ENCODE assay signal across 9 mouse cellular contexts in the genomic region with DNA sequence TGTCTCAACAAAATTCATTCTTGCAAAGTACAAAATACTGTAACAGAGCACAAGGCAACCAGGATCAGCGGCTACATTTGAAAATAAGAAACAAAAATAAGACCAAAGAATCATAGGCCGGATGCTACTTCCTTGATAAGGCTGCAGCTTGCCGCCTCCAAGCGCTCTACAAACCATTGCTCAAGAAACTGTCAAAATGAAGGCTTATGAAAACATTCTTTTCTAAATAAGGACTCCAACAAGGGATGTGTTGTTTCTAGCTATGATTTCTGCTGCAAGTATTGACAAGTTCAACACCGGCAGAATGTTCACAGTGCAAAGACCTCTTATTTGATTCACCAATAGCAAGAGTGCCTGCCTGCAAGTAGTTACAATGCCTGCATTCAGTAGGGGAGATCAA. TPM values are rescaled to one million over a fixed set of nuclear protein-coding genes. Genes with fewer than 3 reads are reported as not detected.
DNase-seq lines count a peak whose midpoint lies in the region; ATAC-seq and TF ChIP-seq lines count a peak whose summit lies in the region.
"Had no signal": no experiment of that assay in that cellular context is flagged by ENCODE, and none has a peak within 500 bp of the region (broad histone marks: within the 10 kb centered on the region; RNA-seq: fewer than 3 reads in every experiment).

No protein-coding gene starts in this region.

- DNase-seq in CH12.LX (ENCODE audit: extremely low read depth) = no peak
- no peak for DNase-seq in forebrain, embryonic 14.5 days (ENCODE audit: low spot score)
- DNase-seq in limb, embryonic 14.5 days (ENCODE audit: low spot score) = peak; percentile 44
- no peak for DNase-seq in left cerebral cortex, postnatal 14 days (ENCODE audit: low spot score in 2 of 2)

- H3K4me3 ChIP-seq in erythroblast, embryonic 14.5 days (replicated peaks) = peak overlapping the region; percentile 98
- H3K4me3 ChIP-seq in CH12.LX (replicated peaks in 1 of 3; ENCODE audit: low read depth in 2 of 3, low read length in 2 of 3, poor library complexity in 1 of 3) = peak overlapping the region; percentile 78 to 95 (median 94)
- H3K4me3 ChIP-seq in forebrain, embryonic 14.5 days (ENCODE audit: low read depth, low read length) = peak overlapping the region; percentile 97
- peak overlapping the region; percentile 95 for H3K4me3 ChIP-seq in limb, embryonic 14.5 days (replicated peaks; ENCODE audit: low read length)
- peak overlapping the region; percentile 99 for H3K4me3 ChIP-seq in stomach, embryonic 15.5 days (replicated peaks)

- TF ChIP-seq CTCF in CH12.LX (conservative IDR thresholded peaks at IDR 0.05 in 1 of 2, IDR thresholded peaks at IDR 0.05 in 1 of 2; ENCODE audit: low read depth in 2 of 2, low read length in 2 of 2) = no peak

- H3K36me3 ChIP-seq in erythroblast, embryonic 14.5 days (ENCODE audit: control insufficient read depth) = peaks cover 24% of the 10 kb centered on the region
- H3K36me3 ChIP-seq in CH12.LX (replicated peaks in 1 of 2; ENCODE audit: control insufficient read depth in 1 of 2, insufficient read depth in 1 of 2, low read length in 1 of 2) = peaks cover 0 to 13% of the 10 kb centered on the region in 2 experiments
- H3K36me3 ChIP-seq in forebrain, embryonic 14.5 days (ENCODE audit: control insufficient read depth, insufficient read depth, low read length) = no peaks in the 10 kb centered on the region
- H3K36me3 ChIP-seq in limb, embryonic 14.5 days (ENCODE audit: control insufficient read depth, insufficient read depth, low read length) = no peaks in the 10 kb centered on the region
- no peaks in the 10 kb centered on the region for H3K36me3 ChIP-seq in stomach, embryonic 15.5 days

- H3K27ac ChIP-seq in CH12.LX (ENCODE audit: insufficient read depth, low read depth) = no peak overlapping the region
- no peak overlapping the region for H3K27ac ChIP-seq in forebrain, embryonic 14.5 days (ENCODE audit: low read depth, low read length)
- no peak overlapping the region for H3K27ac ChIP-seq in limb, embryonic 14.5 days (replicated peaks; ENCODE audit: low read depth, low read length)
- H3K27ac ChIP-seq in stomach, embryonic 15.5 days = peak overlapping the region; percentile 97

- WGBS in forebrain, embryonic 14.5 days = 40% methylated on average over 5 of the region's 5 CpGs
- 47% methylated on average over 5 of the region's 5 CpGs for WGBS in limb, embryonic 14.5 days
- WGBS in stomach, embryonic 15.5 days = 20% methylated on average over 5 of the region's 5 CpGs

- dilution Hi-C loops in CH12.LX (cut with MboI; ENCODE audit: extremely low pct_ligation_motif_present, extremely low pct_unique_long_range_greater_than_20kb, low sequenced_read_pairs) = no loop called here

- no peaks in the 10 kb centered on the region for H3K27me3 ChIP-seq in erythroblast, embryonic 14.5 days (ENCODE audit: control insufficient read depth)
- no peaks in the 10 kb centered on the region for H3K27me3 ChIP-seq in CH12.LX (replicated peaks)
- H3K27me3 ChIP-seq in forebrain, embryonic 14.5 days (replicated peaks; ENCODE audit: control insufficient read depth, insufficient read depth, low read length) = no peaks in the 10 kb centered on the region
- no peaks in the 10 kb centered on the region for H3K27me3 ChIP-seq in limb, embryonic 14.5 days (ENCODE audit: control insufficient read depth, insufficient read depth, low read length)
- H3K27me3 ChIP-seq in stomach, embryonic 15.5 days (replicated peaks) = no peaks in the 10 kb centered on the region
- H3K27me3 ChIP-seq: Patski had no signal

- peaks cover 70% of the 10 kb centered on the region for H3K4me1 ChIP-seq in erythroblast, embryonic 14.5 days (ENCODE audit: control insufficient read depth)
- H3K4me1 ChIP-seq in CH12.LX (ENCODE audit: control insufficient read depth in 1 of 2, insufficient read depth in 2 of 2) = peaks cover 5 to 36% of the 10 kb centered on the region in 2 experiments; a peak in 3 of 4 replicates
- H3K4me1 ChIP-seq in forebrain, embryonic 14.5 days (ENCODE audit: control insufficient read depth, insufficient read depth, low read length) = peaks cover 17% of the 10 kb centered on the region
- H3K4me1 ChIP-seq in limb, embryonic 14.5 days (ENCODE audit: control insufficient read depth, insufficient read depth, low read length) = peaks cover 7% of the 10 kb centered on the region
- H3K4me1 ChIP-seq in stomach, embryonic 15.5 days = no peaks in the 10 kb centered on the region

- TF ChIP-seq EP300 in CH12.LX (IDR thresholded peaks at IDR 0.05; ENCODE audit: low read length) = no peak

- TF ChIP-seq POLR2A in CH12.LX (IDR thresholded peaks at IDR 0.05; ENCODE audit: low read depth, low read length) = no peak
- TF ChIP-seq POLR2A in limb, embryonic 14.5 days (IDR thresholded peaks at IDR 0.05; ENCODE audit: borderline replicate concordance, extremely low read depth, insufficient read depth, insufficient read length) = no peak

- TF ChIP-seq RAD21 in CH12.LX (IDR thresholded peaks at IDR 0.05; ENCODE audit: low read depth, low read length) = no peak

- H3K4me2 ChIP-seq in CH12.LX (ENCODE audit: insufficient read depth, low read depth, poor library complexity, severe bottlenecking) = peak overlapping the region; percentile 91
- H3K4me2 ChIP-seq in forebrain, embryonic 14.5 days (ENCODE audit: low read length) = peak overlapping the region; percentile 63
- peak overlapping the region; percentile 56 for H3K4me2 ChIP-seq in limb, embryonic 14.5 days (replicated peaks; ENCODE audit: low read depth, low read length, severe bottlenecking)
- H3K4me2 ChIP-seq in stomach, embryonic 15.5 days = peak overlapping the region; percentile 62

- ATAC-seq in erythroblast, adult 5-6 weeks (replicated peaks; ENCODE audit: low FRiP score, poor library complexity, severe bottlenecking) = no peak
- no peak for ATAC-seq in forebrain, embryonic 14.5 days
- no peak for ATAC-seq in limb, embryonic 14.5 days (ENCODE audit: low FRiP score, low read depth)
- ATAC-seq in stomach, embryonic 15.5 days (ENCODE audit: insufficient read depth, low FRiP score, low read depth) = no peak
- no peak for ATAC-seq in megakaryocyte-erythroid progenitor cell, adult 5-6 weeks (replicated peaks; ENCODE audit: low FRiP score, low TSS enrichment, poor library complexity, severe bottlenecking)

- H3K79me2 ChIP-seq in CH12.LX (replicated peaks; ENCODE audit: control insufficient read depth, extremely low read depth, insufficient read depth, poor library complexity, severe bottlenecking) = peaks cover 43% of the 10 kb centered on the region

- in situ Hi-C loops in CH12.LX (cut with MboI; ENCODE audit: low pct_ligation_motif_present, low pct_unique_long_range_greater_than_20kb, low sequenced_read_pairs) = loop anchor here (10.0 kb wide), 1 partner anchor 50 kb away; no protein-coding TSS in a partner anchor

- H3K9me3 ChIP-seq in erythroblast, embryonic 14.5 days (ENCODE audit: control insufficient read depth, low read length) = no peaks in the 10 kb centered on the region
- no peaks in the 10 kb centered on the region for H3K9me3 ChIP-seq in CH12.LX (replicated peaks; ENCODE audit: low read length)
- no peaks in the 10 kb centered on the region for H3K9me3 ChIP-seq in forebrain, embryonic 14.5 days (replicated peaks; ENCODE audit: control insufficient read depth, low read length)
- no peaks in the 10 kb centered on the region for H3K9me3 ChIP-seq in limb, embryonic 14.5 days (ENCODE audit: control insufficient read depth, low read length)
- no peaks in the 10 kb centered on the region for H3K9me3 ChIP-seq in stomach, embryonic 15.5 days

- intact Hi-C loops in left cerebral cortex, postnatal 14 days (cut with DNase I) = loop anchor here (2.0 to 5.0 kb wide), 2 partner anchors 38 to 122 kb away; partner anchors contain the start of gene Ociad1

- peak overlapping the region; percentile 90 for H3K9ac ChIP-seq in CH12.LX (ENCODE audit: insufficient read depth, low read depth)
- peak overlapping the region; percentile 92 for H3K9ac ChIP-seq in forebrain, embryonic 14.5 days (ENCODE audit: low read length)
- 0 out of 2 replicates have a peak overlapping the region, but pooled peaks have one; percentile 84 for H3K9ac ChIP-seq in limb, embryonic 14.5 days (ENCODE audit: low read depth, low read length, severe bottlenecking)
- no peak overlapping the region for H3K9ac ChIP-seq in stomach, embryonic 15.5 days

TF ChIP-seq in CH12.LX, 34 proteins besides CTCF, POLR2A, EP300 and RAD21 (continues in another document):
- no peak for TF ChIP-seq MXI1 (IDR thresholded peaks at IDR 0.05; ENCODE audit: low read depth, low read length)

RNA-seq across cellular contexts. Expression of gene Fryl, which starts 1.8 kb away (rescaled TPM):
- 21.8 and 30.4 TPM in 2 replicates for polyA plus RNA-seq in erythroblast, embryonic 14.5 days (2012)
- total RNA-seq in erythroblast, adult 5-6 weeks (2015; ENCODE audit: low replicate concordance) = 635 and 792 TPM in 2 replicates
- 1,411 and 1,492 TPM in 2 replicates for total RNA-seq in erythroblast, adult 5-6 weeks (2017; ENCODE audit: low replicate concordance)
- 31.3 and 35.0 TPM in 2 replicates for total RNA-seq in CH12.LX (2012; rRNA removed)
- total RNA-seq in CH12.LX (2014; rRNA removed) = 23.2 and 23.8 TPM in 2 replicates
- 32.6 and 38.4 TPM in 2 replicates for polyA plus RNA-seq in CH12.LX (2012; ENCODE audit: insufficient read length, low read depth)
- polyA plus RNA-seq in forebrain, embryonic 14.5 days (2014; fragmentation: Nextera tagmentation; extraction: Ambion mirVana) = 32.4 and 35.6 TPM in 2 replicates
- polyA plus RNA-seq in limb, embryonic 14.5 days (2012; rRNA removed) = 26.1 and 26.4 TPM in 2 replicates
- 26.7 TPM in 2 replicates for polyA plus RNA-seq in limb, embryonic 14.5 days (2014; fragmentation: Nextera tagmentation; extraction: Ambion mirVana)
- polyA plus RNA-seq in stomach, embryonic 15.5 days (2015; fragmentation: Nextera tagmentation; extraction: Ambion mirVana) = 33.4 TPM in 2 replicates
- total RNA-seq in megakaryocyte-erythroid progenitor cell, adult 5-6 weeks (2014; fragmentation: Nextera tagmentation) = 96.9 and 132 TPM in 2 replicates
- 45.9 and 90.8 TPM in 2 replicates for total RNA-seq in megakaryocyte-erythroid progenitor cell, adult 5-6 weeks (2017)
- 10 to 100 TPM; 48.3 to 49.7 TPM for total RNA-seq in left cerebral cortex, postnatal 14 days (2021)

RNA-seq across cellular contexts. Expression of gene Ociad1, which starts 37.9 kb away (rescaled TPM):
- 8.0 and 11.4 TPM in 2 replicates for polyA plus RNA-seq in erythroblast, embryonic 14.5 days (2012)
- total RNA-seq in erythroblast, adult 5-6 weeks (2015; ENCODE audit: low replicate concordance) = 69.2 and 94.7 TPM in 2 replicates
- 103 and 137 TPM in 2 replicates for total RNA-seq in erythroblast, adult 5-6 weeks (2017; ENCODE audit: low replicate concordance)
- total RNA-seq in CH12.LX (2012; rRNA removed) = 153 and 164 TPM in 2 replicates
- 292 and 359 TPM in 2 replicates for total RNA-seq in CH12.LX (2014; rRNA removed)
- polyA plus RNA-seq in CH12.LX (2012; ENCODE audit: insufficient read length, low read depth) = 285 and 329 TPM in 2 replicates
- 196 and 211 TPM in 2 replicates for polyA plus RNA-seq in forebrain, embryonic 14.5 days (2014; fragmentation: Nextera tagmentation; extraction: Ambion mirVana)
- polyA plus RNA-seq in limb, embryonic 14.5 days (2012; rRNA removed) = 147 and 171 TPM in 2 replicates
- 137 and 144 TPM in 2 replicates for polyA plus RNA-seq in limb, embryonic 14.5 days (2014; fragmentation: Nextera tagmentation; extraction: Ambion mirVana)
- 249 and 252 TPM in 2 replicates for polyA plus RNA-seq in stomach, embryonic 15.5 days (2015; fragmentation: Nextera tagmentation; extraction: Ambion mirVana)
- total RNA-seq in megakaryocyte-erythroid progenitor cell, adult 5-6 weeks (2014; fragmentation: Nextera tagmentation) = 223 and 270 TPM in 2 replicates
- total RNA-seq in megakaryocyte-erythroid progenitor cell, adult 5-6 weeks (2017) = 192 and 410 TPM in 2 replicates
- 100 to 1,000 TPM; 389 to 400 TPM for total RNA-seq in left cerebral cortex, postnatal 14 days (2021)

Comparison
In these comparisons a context has a peak if more than half of its experiments do, and no peak if none do; other contexts are left out.
1. RNA of gene Ociad1, which starts 37.9 kb away (polyA plus RNA-seq): 285 to 329 TPM in CH12.LX, 249 to 252 TPM in stomach, embryonic 15.5 days, 196 to 211 TPM in forebrain, embryonic 14.5 days and 137 to 171 TPM in limb, embryonic 14.5 days; 8.0 to 11.4 TPM in erythroblast, embryonic 14.5 days; every median in the first group is over 10 times any median in the second.
2. Peak in every context shown above with its lines, with median percentiles within 50 percentile points of each other: H3K4me3 ChIP-seq and H3K4me2 ChIP-seq.